8 mouse cellular contexts compared by ENCODE assay signal in genomic region chr10:83361643-83362382, GRCm38 (mm10). TPM values are rescaled to one million over a fixed set of nuclear protein-coding genes. Genes with fewer than 3 reads are reported as not detected.
A peak's percentile ranks its signal among the peaks of the same experiment; 100 is the strongest.
DNase-seq lines count a peak whose midpoint lies in the region; ATAC-seq and TF ChIP-seq lines count a peak whose summit lies in the region.

No protein-coding gene starts in this region.

- peaks cover 20% of the 10 kb centered on the region for H3K4me1 ChIP-seq in kidney, embryonic 15.5 days
- peaks cover 23% of the 10 kb centered on the region for H3K4me1 ChIP-seq in E14TG2a.4 (replicated peaks; ENCODE audit: low read depth, low read length)
- peaks cover 13% of the 10 kb centered on the region for H3K4me1 ChIP-seq in heart, postnatal 0 days (ENCODE audit: control insufficient read depth, insufficient read depth)
- H3K4me1 ChIP-seq in liver, embryonic 15.5 days (replicated peaks): peaks cover 35% of the 10 kb centered on the region

- peaks cover 46% of the 10 kb centered on the region for H3K36me3 ChIP-seq in kidney, embryonic 15.5 days
- H3K36me3 ChIP-seq in E14TG2a.4 (ENCODE audit: insufficient read depth, low read length): peaks cover 57% of the 10 kb centered on the region
- H3K36me3 ChIP-seq in heart, postnatal 0 days (replicated peaks; ENCODE audit: control insufficient read depth, insufficient read depth, low read length): peaks cover 41% of the 10 kb centered on the region
- peaks cover 45% of the 10 kb centered on the region for H3K36me3 ChIP-seq in liver, embryonic 15.5 days (replicated peaks)
- peaks cover 21% of the 10 kb centered on the region for H3K36me3 ChIP-seq in splenic B cell, adult 2 months (ENCODE audit: control insufficient read depth, insufficient read depth, low read length, poor library complexity, severe bottlenecking)

- H3K4me3 ChIP-seq in kidney, embryonic 15.5 days (replicated peaks): peak overlapping the region; percentile 72
- peak overlapping the region; percentile 96 for H3K4me3 ChIP-seq in E14TG2a.4 (replicated peaks; ENCODE audit: low read length)
- H3K4me3 ChIP-seq in heart, postnatal 0 days (ENCODE audit: low read depth, low read length): no peak overlapping the region
- peak overlapping the region; percentile 88; the same call in 1 of the 2 replicates for H3K4me3 ChIP-seq in liver, embryonic 15.5 days (replicated peaks)

- no peak overlapping the region for H3K27ac ChIP-seq in kidney, embryonic 15.5 days
- no peak overlapping the region for H3K27ac ChIP-seq in heart, postnatal 0 days (ENCODE audit: low read depth)
- H3K27ac ChIP-seq in liver, embryonic 15.5 days (replicated peaks): no peak overlapping the region

- no peaks in the 10 kb centered on the region for H3K9me3 ChIP-seq in kidney, embryonic 15.5 days (replicated peaks)
- H3K9me3 ChIP-seq in E14TG2a.4 (ENCODE audit: low read length): peaks cover 58% of the 10 kb centered on the region
- H3K9me3 ChIP-seq in heart, postnatal 0 days (replicated peaks; ENCODE audit: control insufficient read depth, low read length): no peaks in the 10 kb centered on the region
- H3K9me3 ChIP-seq in liver, embryonic 15.5 days (replicated peaks): no peaks in the 10 kb centered on the region

- H3K4me2 ChIP-seq in kidney, embryonic 15.5 days: peak overlapping the region; percentile 72
- H3K4me2 ChIP-seq in heart, postnatal 0 days (ENCODE audit: low read depth, low read length): no peak overlapping the region
- peak overlapping the region; percentile 97 for H3K4me2 ChIP-seq in liver, embryonic 15.5 days

- no peak overlapping the region for H3K9ac ChIP-seq in kidney, embryonic 15.5 days
- no peak overlapping the region for H3K9ac ChIP-seq in heart, postnatal 0 days (replicated peaks; ENCODE audit: low read depth, low read length)
- H3K9ac ChIP-seq in liver, embryonic 15.5 days: no peak overlapping the region

- H3K27me3 ChIP-seq in kidney, embryonic 15.5 days: no peaks in the 10 kb centered on the region
- no peaks in the 10 kb centered on the region for H3K27me3 ChIP-seq in E14TG2a.4 (ENCODE audit: insufficient read depth, low read length)
- no peaks in the 10 kb centered on the region for H3K27me3 ChIP-seq in heart, postnatal 0 days (ENCODE audit: control insufficient read depth, insufficient read depth, low read length)
- H3K27me3 ChIP-seq in liver, embryonic 15.5 days: no peaks in the 10 kb centered on the region
- H3K27me3 ChIP-seq in splenic B cell, adult 2 months (ENCODE audit: control insufficient read depth, insufficient read depth, low read length, poor library complexity, severe bottlenecking): no peaks in the 10 kb centered on the region

- peak; percentile 60 for TF ChIP-seq CTCF in E14TG2a.4 (conservative IDR thresholded peaks at IDR 0.05; ENCODE audit: low read length)
- TF ChIP-seq CTCF in heart, postnatal 0 days (IDR thresholded peaks at IDR 0.05; ENCODE audit: low read depth): peak; percentile 50

- TF ChIP-seq EP300 in heart, postnatal 0 days (IDR thresholded peaks at IDR 0.05; ENCODE audit: low read depth): no peak

- 58% methylated on average over 5 of the region's 5 CpGs for WGBS in kidney, embryonic 15.5 days
- 52% methylated on average over 5 of the region's 5 CpGs for WGBS in heart, postnatal 0 days
- WGBS in liver, embryonic 15.5 days (ENCODE audit: insufficient replicate concordance): 43% methylated on average over 5 of the region's 5 CpGs

- no peak for DNase-seq in kidney, postnatal 36 days
- DNase-seq in heart, postnatal 0 days (ENCODE audit: low spot score): no peak
- peak; percentile 58 for DNase-seq in splenic B cell, adult 2 months (ENCODE audit: low read depth, low spot score)
- no peak for DNase-seq in right cerebral cortex, postnatal 14 days

- no peak for ATAC-seq in kidney, embryonic 15.5 days (replicated peaks; ENCODE audit: low FRiP score)
- peak; percentile 33; the same call in 1 of the 2 replicates for ATAC-seq in common myeloid progenitor, adult 5-6 weeks (replicated peaks; ENCODE audit: low read depth, poor library complexity, severe bottlenecking)
- ATAC-seq in heart, postnatal 0 days (ENCODE audit: insufficient read depth, low read depth): no peak
- ATAC-seq in liver, embryonic 15.5 days (ENCODE audit: insufficient read depth): no peak

RNA-seq across cellular contexts. Expression of gene D10Wsu102e, which starts 1.8 kb away (rescaled TPM):
- 0.78 and 0.82 TPM in 2 replicates for polyA plus RNA-seq in kidney, embryonic 15.5 days (2015; fragmentation: Nextera tagmentation; extraction: Ambion mirVana)
- 1.3 and 1.4 TPM in 2 replicates for total RNA-seq in common myeloid progenitor, adult 5-6 weeks (2017)
- total RNA-seq in heart, postnatal 0 days (2014; rRNA removed; ENCODE audit: low replicate concordance): 0.81 and 0.88 TPM in 2 replicates
- polyA plus RNA-seq in heart, postnatal 0 days (2015; fragmentation: Nextera tagmentation; extraction: Ambion mirVana): 0.16 and 0.18 TPM in 2 replicates
- 0.18 and 0.22 TPM in 2 replicates for polyA plus RNA-seq in liver, embryonic 15.5 days (2015; fragmentation: Nextera tagmentation; extraction: Ambion mirVana)

RNA-seq across cellular contexts. Expression of gene Slc41a2, which starts 24.1 kb away (rescaled TPM):
- 0.57 and 0.58 TPM in 2 replicates for polyA plus RNA-seq in kidney, embryonic 15.5 days (2015; fragmentation: Nextera tagmentation; extraction: Ambion mirVana)
- not detected in 2 replicates for total RNA-seq in common myeloid progenitor, adult 5-6 weeks (2017)
- total RNA-seq in heart, postnatal 0 days (2014; rRNA removed; ENCODE audit: low replicate concordance): 0.43 and 5.6 TPM in 2 replicates
- polyA plus RNA-seq in heart, postnatal 0 days (2015; fragmentation: Nextera tagmentation; extraction: Ambion mirVana): 0.45 and 0.49 TPM in 2 replicates
- 0.03 and 0.23 TPM in 2 replicates for polyA plus RNA-seq in liver, embryonic 15.5 days (2015; fragmentation: Nextera tagmentation; extraction: Ambion mirVana)
